In the genomic region with DNA sequence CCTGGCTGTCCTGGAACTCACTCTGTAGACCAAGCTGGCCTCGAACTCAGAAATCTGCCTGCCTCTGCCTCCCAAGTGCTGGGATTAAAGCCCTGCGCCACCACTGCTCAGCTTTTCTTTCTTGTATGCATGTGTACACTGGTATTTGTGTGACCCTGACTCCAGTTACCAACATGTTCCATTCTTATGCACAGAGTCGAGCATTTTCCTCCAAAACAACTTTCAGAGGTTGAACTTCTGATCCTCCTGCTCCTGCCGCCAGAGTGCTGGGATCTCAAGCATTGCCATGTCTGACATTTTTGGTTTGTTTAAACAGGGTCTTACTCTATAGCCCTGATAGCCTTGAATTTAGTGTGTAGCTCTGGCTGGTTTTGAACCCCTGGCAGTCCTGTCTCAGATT, we compare ENCODE assay signal across 22 mouse cellular contexts. TPM values are rescaled to one million over a fixed set of nuclear protein-coding genes. Genes with fewer than 3 reads are reported as not detected.
DNase-seq lines count a peak whose midpoint lies in the region; ATAC-seq and TF ChIP-seq lines count a peak whose summit lies in the region.
"Had no signal": no experiment of that assay in that cellular context is flagged by ENCODE, and none has a peak within 500 bp of the region (broad histone marks: within the 10 kb centered on the region; RNA-seq: fewer than 3 reads in every experiment).

No protein-coding gene starts in this region.

- H3K4me3 ChIP-seq in hindbrain, embryonic 10.5 days, result no peak overlapping the region
- no peak overlapping the region for H3K4me3 ChIP-seq in hindbrain, embryonic 13.5 days
- H3K4me3 ChIP-seq in ES-Bruce4 (ENCODE audit: low read depth, low read length), result no peak overlapping the region
- H3K4me3 ChIP-seq: embryonic facial prominence, embryonic 12.5 days; embryonic facial prominence, embryonic 15.5 days; forebrain, embryonic 13.5 days; hindbrain, embryonic 15.5 days had no signal

- H3K4me2 ChIP-seq in hindbrain, embryonic 13.5 days, result no peak overlapping the region
- H3K4me2 ChIP-seq: embryonic facial prominence, embryonic 12.5 days; embryonic facial prominence, embryonic 15.5 days; forebrain, embryonic 13.5 days; heart, embryonic 11.5 days; hindbrain, embryonic 15.5 days had no signal

- no peaks in the 10 kb centered on the region for H3K27me3 ChIP-seq in hindbrain, embryonic 10.5 days (ENCODE audit: insufficient read depth, poor library complexity, severe bottlenecking)
- H3K27me3 ChIP-seq in hindbrain, embryonic 13.5 days, result no peaks in the 10 kb centered on the region
- H3K27me3 ChIP-seq in ES-Bruce4 (ENCODE audit: control insufficient read depth, insufficient read depth, low read length, poor library complexity, severe bottlenecking), result no peaks in the 10 kb centered on the region
- H3K27me3 ChIP-seq: embryonic facial prominence, embryonic 12.5 days; embryonic facial prominence, embryonic 15.5 days; hindbrain, embryonic 15.5 days had no signal

- H3K27ac ChIP-seq in hindbrain, embryonic 10.5 days, result peak overlapping the region; percentile 66
- no peak overlapping the region for H3K27ac ChIP-seq in hindbrain, embryonic 13.5 days
- H3K27ac ChIP-seq in ES-Bruce4 (ENCODE audit: insufficient read depth, low read length), result peak overlapping the region; percentile 67; the same call in 1 of the 2 replicates
- H3K27ac ChIP-seq: embryonic facial prominence, embryonic 12.5 days; embryonic facial prominence, embryonic 15.5 days; forebrain, embryonic 13.5 days; hindbrain, embryonic 15.5 days had no signal

- TF ChIP-seq CTCF in ES-Bruce4 (IDR thresholded peaks at IDR 0.05; ENCODE audit: low read depth, low read length), result no peak

- 87% methylated on average over 4 of the region's 4 CpGs for WGBS in hindbrain, embryonic 10.5 days
- 93% methylated on average over 4 of the region's 4 CpGs for WGBS in hindbrain, embryonic 13.5 days

- no peak overlapping the region for H3K9ac ChIP-seq in hindbrain, embryonic 13.5 days
- no peak overlapping the region for H3K9ac ChIP-seq in ES-Bruce4 (ENCODE audit: low read depth, poor library complexity, severe bottlenecking)
- H3K9ac ChIP-seq: embryonic facial prominence, embryonic 12.5 days; embryonic facial prominence, embryonic 15.5 days; forebrain, embryonic 13.5 days; hindbrain, embryonic 15.5 days had no signal

- no peak for TF ChIP-seq POLR2A in ES-Bruce4 (IDR thresholded peaks at IDR 0.05; ENCODE audit: insufficient read depth, low read length)

- H3K4me1 ChIP-seq in hindbrain, embryonic 10.5 days (replicated peaks), result peaks cover 55% of the 10 kb centered on the region
- peaks cover 13% of the 10 kb centered on the region for H3K4me1 ChIP-seq in hindbrain, embryonic 13.5 days (replicated peaks)
- H3K4me1 ChIP-seq in ES-Bruce4 (ENCODE audit: control insufficient read depth, insufficient read depth, low read length), result no peaks in the 10 kb centered on the region

- DNase-seq in hindbrain, embryonic 10.5 days (ENCODE audit: low spot score), result no peak
- peak; percentile 48 for DNase-seq in ES-CJ7 (ENCODE audit: low read depth, low spot score)
- peak; percentile 30 for DNase-seq in ZHBTc4 (ENCODE audit: low read depth, low spot score)
- no peak for DNase-seq in left cerebral cortex, adult 11 months (ENCODE audit: low spot score)
- DNase-seq: adrenal gland, postnatal 10 days; adrenal gland, postnatal 36 days; cerebellum, adult 18-20 months; cerebellum, adult 9-11 months; cerebellum, postnatal 25 days; gastrocnemius, postnatal 10 days; gastrocnemius, postnatal 36 days; heart, postnatal 36 days; kidney, adult 11 months had no signal

- no peak for ATAC-seq in hindbrain, embryonic 13.5 days (ENCODE audit: low FRiP score)
- ATAC-seq: CD4-positive, CD25-positive, alpha-beta regulatory T cell, adult 4 months; forebrain, embryonic 13.5 days; forebrain, embryonic 16.5 days had no signal

- TF ChIP-seq EP300 in ES-Bruce4 (IDR thresholded peaks at IDR 0.05; ENCODE audit: insufficient read depth, low read depth, low read length), result no peak

- H3K36me3 ChIP-seq in hindbrain, embryonic 10.5 days, result no peaks in the 10 kb centered on the region
- H3K36me3 ChIP-seq in hindbrain, embryonic 13.5 days, result no peaks in the 10 kb centered on the region
- H3K36me3 ChIP-seq in ES-Bruce4 (ENCODE audit: control insufficient read depth, insufficient read depth, low read length, poor library complexity, severe bottlenecking), result no peaks in the 10 kb centered on the region
- H3K36me3 ChIP-seq: embryonic facial prominence, embryonic 12.5 days; embryonic facial prominence, embryonic 15.5 days; hindbrain, embryonic 15.5 days had no signal

- H3K9me3 ChIP-seq in hindbrain, embryonic 10.5 days, result no peaks in the 10 kb centered on the region
- no peaks in the 10 kb centered on the region for H3K9me3 ChIP-seq in hindbrain, embryonic 13.5 days
- peaks cover 10% of the 10 kb centered on the region for H3K9me3 ChIP-seq in ES-Bruce4 (replicated peaks; ENCODE audit: control insufficient read depth, insufficient read depth, low read length, poor library complexity, severe bottlenecking)
- H3K9me3 ChIP-seq: embryonic facial prominence, embryonic 12.5 days; embryonic facial prominence, embryonic 15.5 days; forebrain, embryonic 13.5 days; hindbrain, embryonic 15.5 days had no signal

RNA-seq across cellular contexts. Expression of a gene that starts 15.4 kb away (rescaled TPM):
- 15.2 and 15.7 TPM in 2 replicates for polyA plus RNA-seq in hindbrain, embryonic 10.5 days (2016; fragmentation: Nextera tagmentation; extraction: Ambion mirVana)
- polyA plus RNA-seq in hindbrain, embryonic 13.5 days (2015; fragmentation: Nextera tagmentation; extraction: Ambion mirVana), result 18.9 and 20.7 TPM in 2 replicates
- polyA plus RNA-seq in ES-Bruce4 (2011; ENCODE audit: insufficient read depth, insufficient read length, low read depth, missing spikeins), result 26.9 and 28.1 TPM in 2 replicates

Comparison
In these comparisons a context has a peak if more than half of its experiments do, and no peak if none do; other contexts are left out.
1. DNase-seq: peak in ES-CJ7 (single experiment) and ZHBTc4 (single experiment); none in hindbrain, embryonic 10.5 days (single experiment) and left cerebral cortex, adult 11 months (single experiment).